Mouse (Mus musculus) mouse embryonic stem cell (cell line): ENCODE results near the gene Gm6367.
"Not testable (repeated sequence)": the region's sequence is repeated elsewhere in the genome, so short reads cannot be mapped to it uniquely, and the experiment has no call there.

Experiments
- in situ Hi-C, 2 experiments: fragments of 300-500 bp; cut with MboI; formaldehyde crosslinking; loops; 1 replicate in 1 of 2; 3 replicates in 1 of 2; pipeline ENCODE4 v1.14.3; 2019 to 2020; ENCODE audit warnings: low sequenced_read_pairs in 2 of 2, low pct_unique_long_range_greater_than_20kb in 1 of 2, mixed read lengths in 1 of 2; ENCODE audit not compliant: unreplicated experiment in 1 of 2

The Gm6367 gene

GRCm38 (mm10) chr5:94988326-94988725, at the start of gene Gm6367:
Gm6367 (plus strand) TSS chr5:94988626.
- in situ Hi-C loops, result not testable (repeated sequence)
